Mouse (Mus musculus): ENCODE results near the gene Limch1. TPM values are rescaled to one million over a fixed set of nuclear protein-coding genes. Genes with fewer than 3 reads are reported as not detected.

Limch1 gene
- total RNA-seq, 2 experiments from 2014 or later = 99.5 to 124 TPM

DNA sequence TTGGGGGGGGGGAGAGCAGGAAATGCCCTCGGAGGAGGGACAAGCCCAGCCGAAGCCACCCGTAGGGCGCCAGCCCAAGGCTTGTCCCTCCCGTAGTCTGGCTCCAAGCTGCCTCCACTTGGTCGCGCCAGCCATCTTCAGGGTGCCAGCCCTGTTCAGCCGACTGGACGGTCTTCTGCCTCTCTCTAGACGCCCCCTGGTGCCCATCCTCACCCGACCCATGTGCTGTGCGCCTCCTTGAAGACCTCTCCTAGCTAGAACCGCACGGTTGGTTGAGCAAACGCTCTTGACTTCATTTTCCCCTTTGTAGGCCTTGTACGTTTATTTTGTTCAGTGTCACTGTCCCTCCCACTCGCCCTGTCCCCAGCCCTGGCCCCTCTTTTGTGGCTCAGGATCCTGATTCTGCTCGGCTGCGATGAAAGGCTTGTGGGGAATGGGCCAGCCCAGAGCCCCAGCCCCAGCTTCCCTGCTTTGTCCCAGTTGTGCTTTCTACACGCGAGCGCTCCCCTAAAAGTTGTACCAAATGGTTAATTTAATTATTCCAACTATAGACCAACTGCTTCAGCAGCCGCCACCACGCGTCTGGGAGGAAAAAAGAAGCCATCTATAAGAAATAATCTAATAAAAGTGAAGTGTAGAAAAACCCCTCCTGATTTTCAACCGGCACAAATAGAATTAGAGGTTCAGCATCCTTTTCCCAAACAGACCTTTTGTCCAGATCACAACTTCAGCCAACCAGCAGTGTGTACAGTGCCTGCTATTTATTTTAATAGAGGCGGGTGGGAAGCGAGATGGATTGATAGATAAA lies 356.4 kb downstream of the Limch1 start:
- intact Hi-C loops (cut with DNase I) = no loop called here
- no peak for DNase-seq (ENCODE audit: low spot score in 2 of 2)

DNA sequence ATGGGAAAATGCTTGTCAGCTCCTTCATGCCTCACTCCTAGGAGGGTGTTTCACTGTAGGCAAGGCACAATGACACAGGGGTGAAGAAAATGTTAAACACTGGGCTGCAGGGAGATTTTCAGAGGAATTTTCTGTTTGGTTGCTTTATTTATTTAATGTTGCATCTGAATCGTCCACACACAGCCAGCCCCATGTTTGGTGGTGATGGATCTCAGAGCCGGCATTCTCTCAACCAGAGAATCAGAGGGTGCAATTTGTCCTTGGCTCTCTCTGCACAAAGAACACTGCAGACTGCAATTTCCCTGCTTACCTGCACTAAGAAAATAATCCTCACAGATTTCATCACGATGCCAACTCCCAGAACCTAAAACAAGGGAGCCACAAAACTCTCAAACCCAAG lies 357.4 kb downstream of the Limch1 start:
- intact Hi-C loops (cut with DNase I) = no loop called here
- DNase-seq (ENCODE audit: low spot score in 2 of 2) = no peak

DNA sequence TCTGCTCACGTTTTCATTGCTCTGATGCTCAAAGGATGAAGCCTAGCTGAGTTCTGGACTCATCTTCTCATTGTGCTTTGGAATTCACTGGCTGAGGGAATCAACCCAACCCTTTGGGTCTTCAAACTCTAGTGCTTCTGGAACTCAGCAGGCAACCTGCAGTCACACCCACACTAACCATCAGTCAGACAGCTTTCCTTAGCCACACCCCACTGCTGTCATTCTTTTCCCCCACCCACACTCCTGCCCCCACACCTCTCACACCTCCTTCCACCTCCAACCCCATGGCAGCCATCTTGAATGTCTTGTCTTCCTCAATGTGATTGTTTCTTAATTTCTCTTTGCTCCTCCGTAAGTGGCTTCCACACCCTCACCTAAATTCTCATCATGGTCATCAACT lies 360.6 kb downstream of the Limch1 start:
- DNase-seq (ENCODE audit: low spot score in 2 of 2) = no peak
- intact Hi-C loops (cut with DNase I) = no loop called here

Small RNAs within 50 kb of the gene (microRNA-seq; reads per million reads assigned to microRNA genes)
- 0 reads per million in 2 experiments for gene Gm23841

Other genes with a start within 250 kb of the Limch1 start
- 10 to 100 TPM; 60.5 to 66.8 TPM for gene Apbb2, start 127.0 kb upstream of the Limch1 start, total RNA-seq (2021)
- gene Uchl1, start 69.7 kb upstream of the Limch1 start, total RNA-seq (2021) = 100 to 1,000 TPM; 903 to 958 TPM